Mouse (Mus musculus): ENCODE data around the gene Abhd16b. TPM values are rescaled to one million over a fixed set of nuclear protein-coding genes. Genes with fewer than 3 reads are reported as not detected.

Abhd16b gene
- polyA plus RNA-seq (2015; fragmentation: Illumina TruSeq; extraction: RNeasy Lipid Tissue Mini Kit (QIAGEN cat#74804); ENCODE audit: insufficient read depth, low replicate concordance) = 0.26 TPM

GRCm38 (mm10) chr2:181493156-181493927 lies at the start of gene Abhd16b:
Gene Abhd16b, plus strand, starts transcription at chr2:181493206.

GRCm38 (mm10) chr2:181459153-181459672 lies 33.8 kb upstream of the Abhd16b start, which contains the start of gene Zbtb46:
Gene Zbtb46, minus strand, starts transcription at chr2:181459426.

DNA sequence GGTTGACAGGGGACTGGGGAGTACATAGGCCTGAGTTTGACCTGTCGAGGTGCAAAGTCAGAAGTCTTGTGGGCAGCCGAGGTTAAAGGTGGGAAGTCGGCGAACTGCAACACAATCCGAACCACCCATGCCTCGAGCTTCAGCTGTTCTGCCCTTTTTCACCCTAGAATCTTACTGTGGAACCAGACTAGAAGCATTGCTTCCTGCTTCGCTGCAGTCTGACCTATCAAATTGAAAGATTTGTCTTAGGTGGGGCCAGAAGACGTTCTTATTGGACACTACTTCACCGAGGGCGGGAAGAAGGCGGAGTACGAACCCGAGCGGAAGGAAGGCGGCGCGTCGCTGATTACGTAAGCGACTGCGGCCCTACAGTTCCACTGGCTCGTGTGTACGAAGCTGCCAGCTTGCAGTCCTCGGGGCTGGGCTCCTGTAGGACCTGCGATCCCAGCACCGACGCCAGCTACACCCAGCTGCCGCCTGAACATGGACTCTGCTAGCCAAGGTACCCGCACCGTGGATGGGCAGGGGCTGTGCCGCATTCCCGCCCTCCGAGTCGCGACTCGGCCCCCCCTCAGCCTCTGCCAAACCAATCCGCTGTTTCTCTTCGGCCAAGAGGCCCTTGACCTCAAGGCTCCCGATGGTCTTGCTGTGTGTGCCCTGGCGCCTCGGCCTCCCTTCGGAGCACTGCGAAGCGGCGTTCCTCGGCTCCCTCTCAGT lies 4.0 kb downstream of the Abhd16b start, which contains the start of gene Tpd52l2:
Gene Tpd52l2 (plus strand): TSS at position 312 of the 717 bp plus-strand sequence.

DNA sequence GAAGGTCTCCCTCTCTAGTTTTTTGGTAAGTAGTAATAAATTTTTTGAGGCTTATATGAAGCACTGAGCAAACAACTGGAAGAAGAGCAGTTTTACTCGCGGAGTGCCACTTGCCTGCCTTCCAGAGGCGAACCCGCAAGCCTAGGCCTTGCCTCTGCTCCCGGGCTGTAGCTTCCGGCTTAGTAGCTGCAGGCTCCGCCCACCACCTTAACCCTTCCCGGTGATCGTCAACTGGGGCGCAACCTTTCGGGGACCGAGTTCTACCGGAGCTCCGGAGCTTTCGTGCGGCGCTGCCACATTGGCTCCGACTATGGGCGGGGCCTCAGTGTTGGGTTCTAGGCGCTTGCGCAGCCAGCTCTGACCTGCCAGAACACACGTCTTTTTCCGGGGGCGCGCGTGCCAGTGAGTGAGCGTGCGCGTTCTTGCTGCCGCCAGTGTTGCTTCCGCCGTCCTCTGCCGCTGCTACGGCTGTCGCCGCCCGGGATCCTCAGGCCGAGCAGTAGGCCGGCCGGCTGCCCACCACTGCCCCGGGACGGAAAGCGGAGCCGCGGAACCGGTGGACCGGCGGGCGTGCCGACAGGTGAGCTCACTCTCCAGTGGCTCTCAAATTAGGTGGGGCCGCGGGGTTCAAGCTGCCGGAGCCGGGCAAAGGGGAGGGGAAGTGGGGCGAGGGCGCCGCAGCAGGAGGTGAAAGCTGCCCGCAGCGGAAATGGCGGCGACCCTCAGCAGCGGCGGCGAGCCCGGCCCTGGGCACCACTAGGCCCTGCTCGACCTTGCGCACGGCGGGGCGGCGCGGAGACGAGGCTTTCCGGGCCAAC lies 27.3 kb downstream of the Abhd16b start, which contains the start of gene Dnajc5:
Gene Dnajc5 (plus strand): TSS at position 368 of the 818 bp plus-strand sequence.

Other genes starting within 250 kb of the Abhd16b start
- 38.0 TPM for gene Gmeb2, start 205.2 kb upstream of the Abhd16b start, polyA plus RNA-seq (2015; fragmentation: Illumina TruSeq; extraction: RNeasy Lipid Tissue Mini Kit (QIAGEN cat#74804); ENCODE audit: insufficient read depth, low replicate concordance)
- gene Stmn3, start 178.7 kb upstream of the Abhd16b start, polyA plus RNA-seq (2015; fragmentation: Illumina TruSeq; extraction: RNeasy Lipid Tissue Mini Kit (QIAGEN cat#74804); ENCODE audit: insufficient read depth, low replicate concordance) = not detected
- gene Rtel1, start 173.5 kb upstream of the Abhd16b start, polyA plus RNA-seq (2015; fragmentation: Illumina TruSeq; extraction: RNeasy Lipid Tissue Mini Kit (QIAGEN cat#74804); ENCODE audit: insufficient read depth, low replicate concordance) = 63.2 TPM
- gene Zgpat, start 128.3 kb upstream of the Abhd16b start, polyA plus RNA-seq (2015; fragmentation: Illumina TruSeq; extraction: RNeasy Lipid Tissue Mini Kit (QIAGEN cat#74804); ENCODE audit: insufficient read depth, low replicate concordance) = 30.7 TPM
- 122 TPM for gene Arfrp1, start 127.8 kb upstream of the Abhd16b start, polyA plus RNA-seq (2015; fragmentation: Illumina TruSeq; extraction: RNeasy Lipid Tissue Mini Kit (QIAGEN cat#74804); ENCODE audit: insufficient read depth, low replicate concordance)
- 43.1 TPM for gene Lime1, start 113.1 kb upstream of the Abhd16b start, polyA plus RNA-seq (2015; fragmentation: Illumina TruSeq; extraction: RNeasy Lipid Tissue Mini Kit (QIAGEN cat#74804); ENCODE audit: insufficient read depth, low replicate concordance)
- 23.9 TPM for gene Zbtb46, start 33.8 kb upstream of the Abhd16b start, polyA plus RNA-seq (2015; fragmentation: Illumina TruSeq; extraction: RNeasy Lipid Tissue Mini Kit (QIAGEN cat#74804); ENCODE audit: insufficient read depth, low replicate concordance)
- 59.1 TPM for gene Tpd52l2, start 3.9 kb downstream of the Abhd16b start, polyA plus RNA-seq (2015; fragmentation: Illumina TruSeq; extraction: RNeasy Lipid Tissue Mini Kit (QIAGEN cat#74804); ENCODE audit: insufficient read depth, low replicate concordance)
- 92.0 TPM for gene Dnajc5, start 27.3 kb downstream of the Abhd16b start, polyA plus RNA-seq (2015; fragmentation: Illumina TruSeq; extraction: RNeasy Lipid Tissue Mini Kit (QIAGEN cat#74804); ENCODE audit: insufficient read depth, low replicate concordance)
- gene Uckl1, start 91.7 kb downstream of the Abhd16b start, polyA plus RNA-seq (2015; fragmentation: Illumina TruSeq; extraction: RNeasy Lipid Tissue Mini Kit (QIAGEN cat#74804); ENCODE audit: insufficient read depth, low replicate concordance) = 146 TPM
- 52.3 TPM for gene Prpf6, start 98.7 kb downstream of the Abhd16b start, polyA plus RNA-seq (2015; fragmentation: Illumina TruSeq; extraction: RNeasy Lipid Tissue Mini Kit (QIAGEN cat#74804); ENCODE audit: insufficient read depth, low replicate concordance)
- 25.9 TPM for gene Zfp512b, start 99.6 kb downstream of the Abhd16b start, polyA plus RNA-seq (2015; fragmentation: Illumina TruSeq; extraction: RNeasy Lipid Tissue Mini Kit (QIAGEN cat#74804); ENCODE audit: insufficient read depth, low replicate concordance)
- gene Samd10, start 106.0 kb downstream of the Abhd16b start, polyA plus RNA-seq (2015; fragmentation: Illumina TruSeq; extraction: RNeasy Lipid Tissue Mini Kit (QIAGEN cat#74804); ENCODE audit: insufficient read depth, low replicate concordance) = 15.6 TPM
- not detected for gene Gm29797, start 163.8 kb downstream of the Abhd16b start, polyA plus RNA-seq (2015; fragmentation: Illumina TruSeq; extraction: RNeasy Lipid Tissue Mini Kit (QIAGEN cat#74804); ENCODE audit: insufficient read depth, low replicate concordance)
- 3.5 TPM for gene Sox18, start 178.4 kb downstream of the Abhd16b start, polyA plus RNA-seq (2015; fragmentation: Illumina TruSeq; extraction: RNeasy Lipid Tissue Mini Kit (QIAGEN cat#74804); ENCODE audit: insufficient read depth, low replicate concordance)
- gene Tcea2, start 187.1 kb downstream of the Abhd16b start, polyA plus RNA-seq (2015; fragmentation: Illumina TruSeq; extraction: RNeasy Lipid Tissue Mini Kit (QIAGEN cat#74804); ENCODE audit: insufficient read depth, low replicate concordance) = 21.4 TPM
- 175 TPM for gene Rgs19, start 200.8 kb downstream of the Abhd16b start, polyA plus RNA-seq (2015; fragmentation: Illumina TruSeq; extraction: RNeasy Lipid Tissue Mini Kit (QIAGEN cat#74804); ENCODE audit: insufficient read depth, low replicate concordance)
- gene Lkaaear1, start 205.2 kb downstream of the Abhd16b start, polyA plus RNA-seq (2015; fragmentation: Illumina TruSeq; extraction: RNeasy Lipid Tissue Mini Kit (QIAGEN cat#74804); ENCODE audit: insufficient read depth, low replicate concordance) = not detected
- 0.14 TPM for gene Oprl1, start 221.8 kb downstream of the Abhd16b start, polyA plus RNA-seq (2015; fragmentation: Illumina TruSeq; extraction: RNeasy Lipid Tissue Mini Kit (QIAGEN cat#74804); ENCODE audit: insufficient read depth, low replicate concordance)